Mouse (Mus musculus) midbrain, embryonic 11.5 days (tissue): ENCODE measurements at regions not wholly inside any gene's neighbourhood (a gene's known extent, or its start where the extent isn't known, plus 50 kb on each side); places are given as distances from the start of the nearest gene placed in this dataset.
A peak's percentile ranks its signal among the peaks of the same experiment; 100 is the strongest.

Source experiments
- ATAC-seq: fragments of 200-750 bp; cut with Nextera tagmentation; 2 replicates; pipeline ENCODE4 v1.8.0; 2017; ENCODE audit warnings: moderate TSS enrichment, moderate library complexity; ENCODE audit not compliant: low FRiP score
- DNase-seq: peaks from one replicate; pipeline ENCODE4 v3.0.0; 2015; ENCODE audit warnings: low spot score; ENCODE audit errors: missing footprints
- H3K27ac ChIP-seq: fragments of 300-500 bp; sonication (generic); 2 replicates; pipeline ENCODE4 v1.5.1; 2014; ENCODE audit warnings: low read depth, low read length
- H3K27me3 ChIP-seq: fragments of 300-500 bp; sonication (generic); 2 replicates; pipeline ENCODE4 v1.6.1; 2014; ENCODE audit warnings: mild to moderate bottlenecking, low read length, moderate library complexity, mixed read lengths; ENCODE audit not compliant: control insufficient read depth, insufficient read depth
- H3K36me3 ChIP-seq: fragments of 300-500 bp; sonication (generic); 2 replicates; pipeline ENCODE4 v1.6.1; 2014; ENCODE audit warnings: mild to moderate bottlenecking, low read length, moderate library complexity, mixed read lengths; ENCODE audit not compliant: control insufficient read depth, insufficient read depth
- H3K4me1 ChIP-seq: fragments of 300-500 bp; sonication (generic); 2 replicates; pipeline ENCODE4 v1.6.1; 2014; ENCODE audit warnings: low read length; ENCODE audit not compliant: control insufficient read depth, insufficient read depth
- H3K4me2 ChIP-seq: fragments of 300-500 bp; sonication (generic); 2 replicates; pipeline ENCODE4 v1.6.1; 2014; ENCODE audit warnings: mild to moderate bottlenecking, moderate library complexity
- H3K4me3 ChIP-seq: fragments of 300-500 bp; sonication (generic); 2 replicates; pipeline ENCODE4 v1.5.1; 2014; ENCODE audit warnings: low read depth, low read length
- H3K9ac ChIP-seq: fragments of 300-500 bp; sonication (generic); 2 replicates; pipeline ENCODE4 v1.6.1; 2014; ENCODE audit warnings: low read length
- H3K9me3 ChIP-seq: fragments of 300-500 bp; sonication (generic); 2 replicates; pipeline ENCODE4 v1.6.1; 2016; ENCODE audit warnings: low read length; ENCODE audit not compliant: control insufficient read depth
- WGBS: fragments of 180-500 bp; shearing (Covaris S2); extraction: QIAGEN DNeasy Blood & Tissue Kit; methylation state at CpG from one replicate; pipeline ENCODE4 v1.1.7; 2014; 5-methylcytosine and 5-hydroxymethylcytosine counted together

DNA sequence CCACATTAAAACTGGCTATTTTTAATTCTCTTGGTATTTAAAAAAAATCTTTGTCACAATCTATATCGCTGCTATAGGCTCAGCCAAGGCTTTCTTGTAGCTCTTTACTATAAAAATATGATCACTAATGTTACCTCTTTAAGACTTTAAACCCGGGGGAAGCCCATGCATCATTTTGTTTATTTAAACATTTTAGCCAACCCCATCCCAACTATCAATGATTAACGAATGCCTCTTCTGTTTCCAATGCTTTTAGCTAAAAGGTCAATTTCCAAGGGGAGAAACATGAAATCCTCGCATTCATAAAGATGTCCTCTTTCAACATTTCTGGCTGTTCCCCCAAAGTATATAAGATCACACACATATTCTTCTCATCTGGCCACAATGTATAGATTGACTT, 153.6 kb upstream of the Pou3f3 start:
- H3K4me1 ChIP-seq, result peaks cover 16% of the 10 kb centered on the region; the same call in 1 of the 2 replicates
- 88% methylated on average over 4 of the region's 4 CpGs for WGBS
- H3K4me2 ChIP-seq, result no peak overlapping the region
- no peak for DNase-seq
- H3K27me3 ChIP-seq, result no peaks in the 10 kb centered on the region; the same call in 1 of the 2 replicates
- H3K4me3 ChIP-seq, result no peak overlapping the region
- H3K9me3 ChIP-seq, result no peaks in the 10 kb centered on the region
- H3K36me3 ChIP-seq, result no peaks in the 10 kb centered on the region
- no peak overlapping the region for H3K27ac ChIP-seq
- H3K9ac ChIP-seq, result no peak overlapping the region
- no peak for ATAC-seq

DNA sequence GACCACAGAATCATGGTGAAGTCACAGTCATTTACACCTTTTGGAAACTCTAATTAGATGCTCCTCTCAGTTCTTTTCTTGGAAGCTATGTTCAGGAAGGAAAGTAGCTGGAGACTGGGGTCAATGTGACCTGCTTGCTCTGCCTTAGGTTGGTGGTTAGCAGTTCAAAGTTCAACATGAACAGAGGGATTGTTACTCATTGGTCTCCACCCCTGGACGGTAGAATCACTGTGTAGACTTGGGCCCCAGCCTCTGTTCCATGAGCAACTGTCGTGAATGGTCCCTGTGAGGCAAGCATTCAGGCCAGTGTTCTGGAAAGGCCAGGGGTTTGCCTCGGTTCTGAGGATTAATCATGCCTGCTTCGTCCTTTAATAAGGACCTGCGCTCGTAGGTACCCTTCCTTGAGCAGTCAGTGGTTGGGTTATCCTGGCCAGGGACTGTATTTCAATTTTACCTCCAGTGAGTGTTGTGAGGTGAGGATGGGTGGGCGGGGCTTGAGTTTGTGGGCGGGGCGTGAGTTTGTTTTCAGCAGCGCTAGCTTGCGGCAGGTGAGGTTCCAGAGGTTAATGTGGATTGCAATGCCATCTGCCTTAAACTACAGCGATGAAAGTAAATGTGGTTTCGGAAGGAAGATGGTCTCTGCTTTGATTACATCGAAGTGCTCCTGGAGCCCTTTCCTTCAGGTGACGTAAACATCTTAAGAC, 152.6 kb upstream of the Pou3f3 start:
- Histone ChIP-seq H3K4me3 (no peak overlapping the region), H3K4me2 (no peak overlapping the region), H3K27ac (no peak overlapping the region), H3K4me1 (peaks cover 16% of the 10 kb centered on the region; the same call in 1 of the 2 replicates), H3K9ac (no peak overlapping the region), H3K9me3 (no peaks in the 10 kb centered on the region), H3K36me3 (no peaks in the 10 kb centered on the region), H3K27me3 (no peaks in the 10 kb centered on the region; the same call in 1 of the 2 replicates)
- no peak for ATAC-seq
- DNase-seq, result no peak
- 42% methylated on average over 15 of the region's 15 CpGs for WGBS

DNA sequence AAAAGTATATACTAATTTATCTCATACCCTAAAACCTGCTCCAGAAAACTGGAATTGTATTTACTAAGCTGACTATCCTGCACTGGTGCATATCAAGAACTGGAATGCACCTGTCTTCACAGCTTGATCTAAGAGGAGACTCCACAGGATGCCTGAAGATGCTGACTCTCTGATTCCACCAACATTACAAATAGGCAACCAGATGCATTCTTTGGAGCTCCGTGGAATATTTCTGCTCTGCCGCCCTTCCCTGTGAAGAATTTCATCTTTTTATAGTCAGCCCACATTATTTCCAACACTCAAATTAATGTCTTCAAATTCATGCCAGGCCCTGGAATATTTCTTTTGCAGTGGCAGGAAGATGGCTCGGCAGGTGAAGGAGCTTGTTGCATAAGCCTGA, 148.7 kb upstream of the Pou3f3 start:
- Histone ChIP-seq H3K27me3 (no peaks in the 10 kb centered on the region; the same call in 1 of the 2 replicates), H3K27ac (no peak overlapping the region), H3K4me3 (no peak overlapping the region), H3K4me2 (no peak overlapping the region), H3K36me3 (no peaks in the 10 kb centered on the region), H3K4me1 (no peaks in the 10 kb centered on the region), H3K9ac (no peak overlapping the region), H3K9me3 (no peaks in the 10 kb centered on the region)
- WGBS, result 95% methylated on average over 3 of the region's 3 CpGs
- DNase-seq (peak; percentile 79), ATAC-seq (no peak)

- no peaks in the 10 kb centered on the region for H3K9me3 ChIP-seq
- H3K27me3 ChIP-seq, result no peaks in the 10 kb centered on the region
- DNase-seq (no peak), ATAC-seq (no peak)
- no peaks in the 10 kb centered on the region for H3K36me3 ChIP-seq
- 88% methylated on average over 2 of the region's 2 CpGs for WGBS
- H3K4me2 ChIP-seq, result no peak overlapping the region
- no peaks in the 10 kb centered on the region for H3K4me1 ChIP-seq
- H3K9ac ChIP-seq, result no peak overlapping the region
- no peak overlapping the region for H3K4me3 ChIP-seq
- H3K27ac ChIP-seq, result no peak overlapping the region
These were observed 138.3 kb upstream of the Pou3f3 start for GRCm38 (mm10) chr1:42557301-42557700.

- no peaks in the 10 kb centered on the region for H3K9me3 ChIP-seq
- ATAC-seq (no peak), DNase-seq (no peak)
- WGBS, result 89% methylated on average over 6 of the region's 6 CpGs
- H3K4me3 ChIP-seq, result no peak overlapping the region
- H3K4me2 ChIP-seq, result no peak overlapping the region
- H3K4me1 ChIP-seq, result no peaks in the 10 kb centered on the region
- no peaks in the 10 kb centered on the region for H3K27me3 ChIP-seq
- no peaks in the 10 kb centered on the region for H3K36me3 ChIP-seq
- H3K9ac ChIP-seq, result no peak overlapping the region
- H3K27ac ChIP-seq, result no peak overlapping the region
These were observed 127.9 kb upstream of the Pou3f3 start for GRCm38 (mm10) chr1:42567640-42568039.

DNA sequence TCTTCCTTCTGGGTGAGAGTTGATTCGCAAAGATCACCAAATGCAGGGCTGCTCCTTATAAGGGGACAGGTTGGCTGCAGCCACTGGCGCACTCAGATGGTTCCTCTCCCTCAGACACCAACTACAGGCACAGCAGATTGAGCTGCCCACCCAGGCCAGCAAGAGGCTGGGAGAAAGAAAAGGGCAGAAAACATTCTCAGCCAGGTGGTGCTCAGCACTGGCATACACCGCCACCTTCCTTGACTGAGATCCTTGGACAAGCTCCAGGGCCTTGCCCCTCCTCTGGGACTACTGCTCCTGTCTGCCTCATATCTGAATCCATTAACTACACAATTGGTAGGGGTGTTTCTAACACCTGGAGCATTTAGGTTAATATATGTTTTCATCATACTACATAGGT, 110.4 kb upstream of the Pou3f3 start:
- 89% methylated on average over 3 of the region's 3 CpGs for WGBS
- Histone ChIP-seq H3K4me1 (no peaks in the 10 kb centered on the region), H3K9me3 (no peaks in the 10 kb centered on the region)

DNA sequence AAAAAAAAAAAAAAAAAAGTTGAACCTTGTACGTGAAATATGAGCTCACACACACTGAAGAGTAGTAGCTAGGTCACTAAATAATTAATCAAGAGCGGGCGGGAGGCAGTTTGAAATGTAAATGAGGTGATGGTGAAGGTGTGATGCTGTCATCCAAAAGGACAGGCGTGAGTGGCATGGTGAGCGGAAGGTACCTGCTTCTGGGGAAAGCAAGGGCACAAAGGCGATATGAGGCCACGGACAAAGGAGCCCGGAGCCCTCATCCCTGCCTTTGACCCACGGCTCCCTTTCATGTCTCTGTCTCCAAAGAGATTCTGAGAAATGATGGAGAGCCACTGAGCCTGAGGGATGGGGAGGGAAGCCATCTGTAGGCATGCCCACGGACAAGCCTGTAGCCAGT, 107.1 kb upstream of the Pou3f3 start:
- Histone ChIP-seq H3K36me3 (no peaks in the 10 kb centered on the region), H3K27me3 (no peaks in the 10 kb centered on the region), H3K9ac (no peak overlapping the region), H3K9me3 (no peaks in the 10 kb centered on the region), H3K4me2 (no peak overlapping the region), H3K4me3 (no peak overlapping the region), H3K4me1 (no peaks in the 10 kb centered on the region), H3K27ac (no peak overlapping the region)
- no peak for DNase-seq
- no peak for ATAC-seq
- 59% methylated on average over 10 of the region's 10 CpGs for WGBS

More for the DNA sequence above, 110.4 kb upstream of the Pou3f3 start:
- Histone ChIP-seq H3K4me2 (no peak overlapping the region), H3K27ac (no peak overlapping the region), H3K4me3 (no peak overlapping the region), H3K27me3 (no peaks in the 10 kb centered on the region), H3K9ac (no peak overlapping the region), H3K36me3 (no peaks in the 10 kb centered on the region)
- DNase-seq (no peak), ATAC-seq (no peak)

DNA sequence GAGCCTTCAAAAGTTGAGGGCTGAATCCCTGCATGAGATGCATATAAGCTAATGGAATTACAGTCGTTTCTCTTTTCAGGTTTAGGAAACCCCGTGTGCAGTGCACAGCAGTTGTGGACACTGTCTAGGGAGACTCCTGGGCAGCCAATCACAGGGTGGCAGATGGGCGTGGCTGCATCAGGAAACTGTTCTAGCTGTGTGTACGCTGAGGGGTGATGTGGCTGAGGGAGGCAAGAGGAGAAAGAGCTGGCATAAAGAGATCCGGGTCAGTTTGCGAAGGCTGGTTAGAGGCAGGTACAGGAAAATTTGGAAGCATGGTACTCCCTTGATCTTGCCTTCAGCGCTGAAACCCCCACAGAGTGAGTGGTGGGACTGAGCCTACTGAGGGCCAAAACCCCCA, 106.1 kb upstream of the Pou3f3 start:
- ATAC-seq (no peak), DNase-seq (no peak)
- Histone ChIP-seq H3K36me3 (no peaks in the 10 kb centered on the region), H3K27ac (no peak overlapping the region), H3K27me3 (no peaks in the 10 kb centered on the region), H3K9me3 (no peaks in the 10 kb centered on the region), H3K4me1 (no peaks in the 10 kb centered on the region), H3K4me2 (no peak overlapping the region), H3K9ac (no peak overlapping the region), H3K4me3 (no peak overlapping the region)
- 54% methylated on average over 7 of the region's 7 CpGs for WGBS

DNA sequence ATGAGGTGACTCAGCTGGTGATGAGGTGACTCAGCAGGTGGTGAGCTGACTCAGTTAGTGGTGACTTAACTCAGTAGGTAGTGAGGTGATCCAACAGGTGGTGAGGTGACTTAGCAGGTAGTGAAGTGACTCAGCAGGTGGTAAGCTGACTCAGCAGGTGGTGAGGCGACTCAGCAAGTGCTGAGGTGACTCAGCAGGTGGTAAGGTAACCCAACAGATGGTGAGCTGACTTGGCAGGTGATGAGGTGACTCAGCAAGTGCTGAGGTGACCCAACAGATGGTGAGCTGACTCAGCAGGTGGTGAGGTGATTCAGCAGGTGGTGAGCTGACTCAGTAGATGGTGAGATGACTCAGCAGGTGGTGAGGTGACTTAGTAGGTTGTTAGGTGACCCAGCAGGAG, 103.7 kb upstream of the Pou3f3 start:
- WGBS, result 77% methylated on average over 1 of the region's 1 CpGs
- H3K27me3 ChIP-seq, result no peaks in the 10 kb centered on the region
- no peak overlapping the region for H3K4me3 ChIP-seq
- no peaks in the 10 kb centered on the region for H3K9me3 ChIP-seq
- H3K36me3 ChIP-seq, result no peaks in the 10 kb centered on the region
- no peak overlapping the region for H3K4me2 ChIP-seq
- no peaks in the 10 kb centered on the region for H3K4me1 ChIP-seq
- no peak overlapping the region for H3K27ac ChIP-seq
- H3K9ac ChIP-seq, result no peak overlapping the region
- ATAC-seq (no peak), DNase-seq (no peak)
